Comparison of ENCODE assay signal across 17 mouse cellular contexts in genomic region chr14:14514440-14515172, GRCm38 (mm10).
DNase-seq lines count a peak whose midpoint lies in the region; ATAC-seq and TF ChIP-seq lines count a peak whose summit lies in the region.
"Had no signal": no experiment of that assay in that cellular context is flagged by ENCODE, and none has a peak within 500 bp of the region (broad histone marks: within the 10 kb centered on the region; RNA-seq: fewer than 3 reads in every experiment).

No protein-coding gene starts in this region.

- no peak overlapping the region for H3K4me3 ChIP-seq in midbrain, embryonic 13.5 days (replicated peaks)
- no peak overlapping the region for H3K4me3 ChIP-seq in midbrain, embryonic 10.5 days
- no peak overlapping the region for H3K4me3 ChIP-seq in myocyte
- H3K4me3 ChIP-seq: heart, embryonic 15.5 days; hindbrain, embryonic 12.5 days; lung, embryonic 15.5 days; neural tube, embryonic 15.5 days had no signal

- no peaks in the 10 kb centered on the region for H3K9me3 ChIP-seq in midbrain, embryonic 13.5 days
- no peaks in the 10 kb centered on the region for H3K9me3 ChIP-seq in midbrain, embryonic 10.5 days (replicated peaks)
- H3K9me3 ChIP-seq: heart, embryonic 15.5 days; hindbrain, embryonic 12.5 days; lung, embryonic 15.5 days; neural tube, embryonic 15.5 days had no signal

- H3K27ac ChIP-seq in midbrain, embryonic 13.5 days, result no peak overlapping the region
- H3K27ac ChIP-seq in midbrain, embryonic 10.5 days (replicated peaks), result no peak overlapping the region
- H3K27ac ChIP-seq: heart, embryonic 15.5 days; hindbrain, embryonic 12.5 days; lung, embryonic 15.5 days; neural tube, embryonic 15.5 days had no signal

- no peak overlapping the region for H3ac ChIP-seq in myocyte (ENCODE audit: control insufficient read depth, insufficient read length)

- H3K9ac ChIP-seq in midbrain, embryonic 13.5 days (replicated peaks), result no peak overlapping the region
- H3K9ac ChIP-seq: heart, embryonic 15.5 days; hindbrain, embryonic 12.5 days; lung, embryonic 15.5 days; neural tube, embryonic 15.5 days had no signal

- H3K36me3 ChIP-seq in midbrain, embryonic 13.5 days, result no peaks in the 10 kb centered on the region
- no peaks in the 10 kb centered on the region for H3K36me3 ChIP-seq in midbrain, embryonic 10.5 days
- no peaks in the 10 kb centered on the region for H3K36me3 ChIP-seq in myocyte (ENCODE audit: control insufficient read depth, insufficient read depth)
- H3K36me3 ChIP-seq: heart, embryonic 15.5 days; hindbrain, embryonic 12.5 days; lung, embryonic 15.5 days; neural tube, embryonic 15.5 days had no signal

- peak; percentile 55 for ATAC-seq in midbrain, embryonic 13.5 days
- no peak for ATAC-seq in erythroblast, adult 5-6 weeks (replicated peaks; ENCODE audit: low FRiP score, poor library complexity, severe bottlenecking)

- no peaks in the 10 kb centered on the region for H3K27me3 ChIP-seq in midbrain, embryonic 13.5 days
- no peaks in the 10 kb centered on the region for H3K27me3 ChIP-seq in midbrain, embryonic 10.5 days (ENCODE audit: low read depth, poor library complexity, severe bottlenecking)
- H3K27me3 ChIP-seq in myocyte (ENCODE audit: control insufficient read depth, insufficient read depth, insufficient read length), result no peaks in the 10 kb centered on the region
- H3K27me3 ChIP-seq: heart, embryonic 15.5 days; hindbrain, embryonic 12.5 days; lung, embryonic 15.5 days; neural tube, embryonic 15.5 days had no signal

- peak; percentile 26 for DNase-seq in adrenal gland, postnatal 14 days
- no peak for DNase-seq in adrenal gland, adult 8-10 months
- no peak for DNase-seq in midbrain, embryonic 10.5 days (ENCODE audit: low spot score)
- DNase-seq in brain, embryonic 14.5 days (ENCODE audit: low read depth), result peak; percentile 22
- DNase-seq in kidney, adult 11 months, result no peak
- DNase-seq: B cell, adult 2 months; cerebellum, adult 8-10 months; spleen, adult 18-20 months; thymus, postnatal 25 days had no signal

- TF ChIP-seq POLR2A in brain, embryonic 14.5 days (IDR thresholded peaks at IDR 0.05; ENCODE audit: borderline replicate concordance, extremely low read depth, insufficient read depth, insufficient read length, poor library complexity, severe bottlenecking), result no peak
- TF ChIP-seq POLR2A in myocyte (IDR thresholded peaks at IDR 0.05; ENCODE audit: insufficient read length, low read depth), result no peak

- no peaks in the 10 kb centered on the region for H3K79me2 ChIP-seq in myocyte (ENCODE audit: control insufficient read depth, insufficient read depth)

- 59% methylated on average over 1 of the region's 1 CpGs for WGBS in midbrain, embryonic 13.5 days
- WGBS in midbrain, embryonic 10.5 days, result 86% methylated on average over 1 of the region's 1 CpGs

- no peak for TF ChIP-seq CTCF in brain, embryonic 14.5 days (IDR thresholded peaks at IDR 0.05; ENCODE audit: borderline replicate concordance, extremely low read depth, insufficient read depth, insufficient read length)

- H3K4me2 ChIP-seq in midbrain, embryonic 13.5 days (replicated peaks), result no peak overlapping the region
- H3K4me2 ChIP-seq in myocyte (ENCODE audit: low read depth), result peak overlapping the region; percentile 68
- H3K4me2 ChIP-seq: heart, embryonic 15.5 days; hindbrain, embryonic 12.5 days; liver, embryonic 11.5 days; lung, embryonic 15.5 days; neural tube, embryonic 15.5 days had no signal

- H3K4me1 ChIP-seq in midbrain, embryonic 13.5 days (replicated peaks), result peaks cover 6% of the 10 kb centered on the region; the same call in 1 of the 2 replicates
- no peaks in the 10 kb centered on the region; the same call in 1 of the 2 replicates for H3K4me1 ChIP-seq in midbrain, embryonic 10.5 days
- H3K4me1 ChIP-seq: lung, embryonic 15.5 days had no signal

TF ChIP-seq in myocyte, 11 proteins besides CTCF, POLR2A, EP300 and RAD21:
- 0 out of 2 replicates have a peak, but pooled peaks have one; percentile 25 for TF ChIP-seq CEBPB (IDR thresholded peaks at IDR 0.05; ENCODE audit: insufficient read depth, poor library complexity, severe bottlenecking)
- no peak for TF ChIP-seq SRF (IDR thresholded peaks at IDR 0.05; ENCODE audit: control insufficient read depth, insufficient read length, low read depth)
- TF ChIP-seq TCF12 (IDR thresholded peaks at IDR 0.05; ENCODE audit: insufficient read depth, poor library complexity, severe bottlenecking), result no peak
- TF ChIP-seq TCF3 (IDR thresholded peaks at IDR 0.05; ENCODE audit: insufficient read length, low read depth), result no peak
- TF ChIP-seq MYOD1 (IDR thresholded peaks at IDR 0.05; ENCODE audit: control insufficient read depth in 1 of 3, insufficient read length in 2 of 3, low read depth in 2 of 3), result no peak
- TF ChIP-seq USF1 (IDR thresholded peaks at IDR 0.05; ENCODE audit: low read depth), result no peak
- no peak for TF ChIP-seq MAX (IDR thresholded peaks at IDR 0.05; ENCODE audit: low read depth)
- TF ChIP-seq E2F4 (IDR thresholded peaks at IDR 0.05; ENCODE audit: insufficient read depth), result no peak

Comparison
In these comparisons a context has a peak if more than half of its experiments do, and no peak if none do; other contexts are left out.
1. DNase-seq: peak in adrenal gland, postnatal 14 days (single experiment) and brain, embryonic 14.5 days (single experiment); none in adrenal gland, adult 8-10 months (single experiment), midbrain, embryonic 10.5 days (single experiment) and kidney, adult 11 months (single experiment).